23 mouse cellular contexts compared by ENCODE assay signal in the genomic region with DNA sequence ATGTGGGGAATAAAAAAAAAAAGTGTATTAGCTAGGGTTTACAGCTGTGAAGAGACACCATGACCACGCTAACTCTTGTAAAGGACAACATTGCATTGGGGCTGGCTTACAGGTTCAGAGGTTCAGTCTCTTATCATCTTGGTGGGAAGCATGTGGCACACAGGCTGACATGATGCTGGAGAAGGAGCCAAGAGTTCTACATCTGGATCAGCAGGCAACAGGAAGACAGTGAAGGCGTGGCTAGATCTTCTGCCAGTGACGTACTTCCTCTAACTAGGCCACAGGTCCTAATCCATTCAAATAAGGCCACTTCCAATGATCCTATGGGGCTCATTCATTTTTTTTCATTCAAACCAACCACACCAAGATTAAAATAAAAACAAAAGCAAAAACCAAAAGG.
"Had no signal": no experiment of that assay in that cellular context is flagged by ENCODE, and none has a peak within 500 bp of the region (broad histone marks: within the 10 kb centered on the region; RNA-seq: fewer than 3 reads in every experiment).

No protein-coding gene starts in this region.

- DNase-seq: gastrocnemius, postnatal 14 days; gastrocnemius, postnatal 36 days; heart, adult 2 months; heart, postnatal 4 days; kidney, adult 18-20 months; kidney, adult 8-10 months; kidney, postnatal 10 days; kidney, postnatal 36 days; layer of hippocampus, adult 9-11 months; layer of hippocampus, postnatal 36 days; left cerebral cortex, postnatal 4 days had no signal

- H3K9me3 ChIP-seq: heart, embryonic 13.5 days; heart, embryonic 15.5 days; hindbrain, embryonic 10.5 days; hindbrain, embryonic 12.5 days; intestine, embryonic 15.5 days; limb, embryonic 13.5 days; limb, embryonic 15.5 days; liver, embryonic 12.5 days had no signal

- H3K27ac ChIP-seq: heart, adult 2 months; heart, embryonic 13.5 days; heart, embryonic 15.5 days; hindbrain, embryonic 10.5 days; hindbrain, embryonic 12.5 days; hindbrain, embryonic 14.5 days; intestine, embryonic 15.5 days; limb, embryonic 13.5 days; limb, embryonic 15.5 days; liver, embryonic 12.5 days had no signal

- H3K4me3 ChIP-seq: heart, adult 2 months; heart, embryonic 13.5 days; heart, embryonic 15.5 days; hindbrain, embryonic 10.5 days; hindbrain, embryonic 12.5 days; intestine, embryonic 15.5 days; limb, embryonic 13.5 days; limb, embryonic 15.5 days; liver, embryonic 12.5 days had no signal

- H3K9ac ChIP-seq: heart, embryonic 13.5 days; heart, embryonic 15.5 days; hindbrain, embryonic 12.5 days; hindbrain, embryonic 14.5 days; intestine, embryonic 15.5 days; limb, embryonic 13.5 days; limb, embryonic 15.5 days; liver, embryonic 12.5 days had no signal

- H3K27me3 ChIP-seq: heart, embryonic 13.5 days; heart, embryonic 15.5 days; hindbrain, embryonic 12.5 days; intestine, embryonic 15.5 days; limb, embryonic 13.5 days; limb, embryonic 15.5 days; liver, embryonic 12.5 days had no signal

- H3K4me1 ChIP-seq: heart, embryonic 13.5 days; hindbrain, embryonic 10.5 days; hindbrain, embryonic 12.5 days; intestine, embryonic 15.5 days; limb, embryonic 13.5 days; limb, embryonic 15.5 days; liver, embryonic 12.5 days had no signal

- ATAC-seq: hindbrain, embryonic 16.5 days; inflammation-experienced regulatory T-cells, adult 6 months; intestine, embryonic 15.5 days; intestine, postnatal 0 days; liver, embryonic 12.5 days had no signal
